Mouse (Mus musculus) hindbrain, embryonic 11.5 days (tissue): Measurements from ENCODE around the gene Ccr7. TPM values are rescaled to one million over a fixed set of nuclear protein-coding genes. Genes with fewer than 3 reads are reported as not detected.

ENCODE experiments used
- ATAC-seq: fragments of 200-750 bp; cut with Nextera tagmentation; 2 replicates; pipeline ENCODE4 v1.8.0; 2017; ENCODE audit warnings: mild to moderate bottlenecking, moderate TSS enrichment, moderate library complexity; ENCODE audit not compliant: low FRiP score
- DNase-seq: peaks from one replicate; pipeline ENCODE4 v3.0.0-alpha.2; 2015; ENCODE audit warnings: low spot score
- H3K27ac ChIP-seq: fragments of 300-500 bp; sonication (generic); 2 replicates; pipeline ENCODE4 v1.5.1; 2014; ENCODE audit warnings: mild to moderate bottlenecking, low read depth, low read length
- H3K27me3 ChIP-seq: fragments of 300-500 bp; sonication (generic); 2 replicates; pipeline ENCODE4 v1.6.1; 2014; ENCODE audit warnings: mild to moderate bottlenecking, low read length, moderate library complexity, mixed read lengths; ENCODE audit not compliant: control insufficient read depth, insufficient read depth
- H3K36me3 ChIP-seq: fragments of 300-500 bp; sonication (generic); 2 replicates; pipeline ENCODE4 v1.6.1; 2014; ENCODE audit warnings: mild to moderate bottlenecking, low read length, moderate library complexity, mixed read lengths; ENCODE audit not compliant: control insufficient read depth, insufficient read depth
- H3K4me1 ChIP-seq: fragments of 300-500 bp; sonication (generic); replicated peaks from 2 replicates; pipeline ENCODE4 v1.6.1; 2014; ENCODE audit warnings: low read length, mixed read lengths; ENCODE audit not compliant: control insufficient read depth, insufficient read depth
- H3K4me2 ChIP-seq: fragments of 300-500 bp; sonication (generic); replicated peaks from 2 replicates; pipeline ENCODE4 v1.6.1; 2014; ENCODE audit warnings: mild to moderate bottlenecking, low read depth, low read length
- H3K4me3 ChIP-seq: fragments of 300-500 bp; sonication (generic); 2 replicates; pipeline ENCODE4 v1.5.1; 2014; ENCODE audit warnings: low read depth, low read length
- H3K9ac ChIP-seq: fragments of 300-500 bp; sonication (generic); 2 replicates; pipeline ENCODE4 v1.6.1; 2014; ENCODE audit warnings: low read depth, low read length
- H3K9me3 ChIP-seq: fragments of 300-500 bp; sonication (generic); 2 replicates; pipeline ENCODE4 v1.6.1; 2016; ENCODE audit warnings: low read length; ENCODE audit not compliant: control insufficient read depth
- WGBS: fragments of 180-500 bp; shearing (Covaris S2); extraction: QIAGEN DNeasy Blood & Tissue Kit; methylation state at CpG from one replicate; pipeline ENCODE4 v1.1.7; 2014; 5-methylcytosine and 5-hydroxymethylcytosine counted together
- polyA plus RNA-seq: library from polyadenylated mRNA; unstranded; fragments of >200 nt; fragmentation: Nextera tagmentation; extraction: Ambion mirVana; gene quantifications from 2 replicates; pipeline ENCODE4 v1.2.1, GENCODE M21; 2014

The Ccr7 gene
- polyA plus RNA-seq, 1 experiment from 2014 or later = 0.17 TPM

GRCm38 (mm10) chr11:99162972-99163686 lies 8.3 kb upstream of the Ccr7 start:
- WGBS = 79% methylated on average over 10 of the region's 10 CpGs
- no peak for ATAC-seq
- no peak for DNase-seq
- Histone ChIP-seq H3K27ac (no peak overlapping the region), H3K4me3 (no peak overlapping the region), H3K27me3 (no peaks in the 10 kb centered on the region), H3K9me3 (no peaks in the 10 kb centered on the region), H3K9ac (no peak overlapping the region), H3K4me2 (no peak overlapping the region), H3K4me1 (no peaks in the 10 kb centered on the region), H3K36me3 (no peaks in the 10 kb centered on the region)

DNA sequence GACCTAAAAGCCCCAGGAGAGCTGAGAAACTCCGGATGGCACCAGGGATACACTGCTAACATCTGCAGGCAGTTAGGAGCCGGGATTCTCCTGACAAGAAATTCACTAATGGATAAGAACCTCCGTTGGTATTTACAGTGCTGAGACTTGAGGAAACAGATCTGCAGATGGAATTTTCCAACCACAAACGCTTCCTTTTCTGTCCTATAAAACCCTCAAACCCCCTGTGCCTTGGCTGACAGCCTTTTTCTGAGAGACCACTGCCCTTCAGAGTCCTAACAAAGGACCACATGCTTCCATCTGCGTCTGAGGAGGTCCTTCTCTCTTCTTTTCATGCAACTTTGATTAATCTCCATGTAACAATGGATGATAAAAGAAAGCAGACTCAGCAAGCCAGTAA lies 6.8 kb upstream of the Ccr7 start:
- 39% methylated on average over 5 of the region's 5 CpGs for WGBS
- DNase-seq (no peak), ATAC-seq (no peak)
- H3K4me1 ChIP-seq = no peaks in the 10 kb centered on the region
- no peak overlapping the region for H3K27ac ChIP-seq
- no peaks in the 10 kb centered on the region for H3K27me3 ChIP-seq
- no peak overlapping the region for H3K9ac ChIP-seq
- H3K4me2 ChIP-seq = no peak overlapping the region
- no peak overlapping the region for H3K4me3 ChIP-seq
- H3K36me3 ChIP-seq = no peaks in the 10 kb centered on the region
- H3K9me3 ChIP-seq = no peaks in the 10 kb centered on the region

DNA sequence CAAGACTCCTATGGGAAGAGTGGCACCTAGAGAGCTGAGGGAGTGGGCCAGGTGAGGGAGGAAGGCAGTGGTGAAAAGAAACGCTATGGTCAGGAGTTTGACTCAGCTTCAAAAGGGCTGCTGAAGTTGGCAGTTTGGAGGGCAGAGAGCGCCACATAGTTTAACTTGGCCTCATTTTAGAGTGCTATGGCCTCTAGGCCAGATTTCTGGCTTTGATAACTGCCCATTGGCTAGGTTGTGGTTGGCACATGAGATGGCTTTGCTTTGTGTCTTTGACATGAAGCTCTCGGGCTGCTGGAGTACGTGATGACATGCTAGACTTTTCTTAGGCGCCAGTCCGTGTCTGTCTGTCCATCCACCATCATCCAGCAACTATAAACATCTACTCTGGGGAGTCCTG lies 5.4 kb upstream of the Ccr7 start:
- Histone ChIP-seq H3K27me3 (no peaks in the 10 kb centered on the region), H3K4me3 (no peak overlapping the region), H3K36me3 (no peaks in the 10 kb centered on the region), H3K4me1 (no peaks in the 10 kb centered on the region), H3K9ac (no peak overlapping the region), H3K4me2 (no peak overlapping the region), H3K9me3 (no peaks in the 10 kb centered on the region), H3K27ac (no peak overlapping the region)
- ATAC-seq (no peak), DNase-seq (no peak)
- WGBS = 88% methylated on average over 6 of the region's 6 CpGs

DNA sequence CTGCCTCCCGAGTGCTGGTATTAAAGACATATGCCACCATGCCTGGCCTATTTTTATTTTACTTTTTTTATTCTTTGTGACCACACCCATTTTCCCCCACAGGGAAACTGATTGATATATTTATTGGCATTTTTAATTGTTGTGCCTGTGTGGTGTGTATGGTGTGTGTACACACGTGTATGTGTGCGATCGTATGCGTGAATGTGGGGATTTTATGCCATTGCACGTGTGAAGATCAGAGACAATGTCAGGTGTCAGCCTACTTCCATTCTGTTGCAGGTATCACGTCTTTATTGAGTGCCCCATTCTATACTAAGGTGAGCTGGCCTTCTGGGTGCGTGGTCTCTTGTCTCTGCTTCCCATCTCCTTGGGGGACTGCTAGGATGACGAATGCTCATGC lies 940 bp upstream of the Ccr7 start:
- Histone ChIP-seq H3K4me2 (no peak overlapping the region), H3K4me3 (no peak overlapping the region), H3K9ac (no peak overlapping the region), H3K4me1 (no peaks in the 10 kb centered on the region), H3K27ac (no peak overlapping the region), H3K36me3 (no peaks in the 10 kb centered on the region), H3K27me3 (no peaks in the 10 kb centered on the region), H3K9me3 (no peaks in the 10 kb centered on the region)
- DNase-seq (no peak), ATAC-seq (no peak)
- WGBS = 90% methylated on average over 9 of the region's 9 CpGs

- Histone ChIP-seq H3K4me3 (no peak overlapping the region), H3K4me2 (no peak overlapping the region), H3K4me1 (peaks cover 3% of the 10 kb centered on the region; the same call in 1 of the 2 replicates), H3K36me3 (no peaks in the 10 kb centered on the region), H3K27me3 (no peaks in the 10 kb centered on the region), H3K9me3 (no peaks in the 10 kb centered on the region), H3K27ac (no peak overlapping the region), H3K9ac (no peak overlapping the region)
- ATAC-seq (no peak), DNase-seq (no peak)
- WGBS = 74% methylated on average over 7 of the region's 7 CpGs
Measured at GRCm38 (mm10) chr11:99153767-99154753, 817 bp downstream of the Ccr7 start.

DNA sequence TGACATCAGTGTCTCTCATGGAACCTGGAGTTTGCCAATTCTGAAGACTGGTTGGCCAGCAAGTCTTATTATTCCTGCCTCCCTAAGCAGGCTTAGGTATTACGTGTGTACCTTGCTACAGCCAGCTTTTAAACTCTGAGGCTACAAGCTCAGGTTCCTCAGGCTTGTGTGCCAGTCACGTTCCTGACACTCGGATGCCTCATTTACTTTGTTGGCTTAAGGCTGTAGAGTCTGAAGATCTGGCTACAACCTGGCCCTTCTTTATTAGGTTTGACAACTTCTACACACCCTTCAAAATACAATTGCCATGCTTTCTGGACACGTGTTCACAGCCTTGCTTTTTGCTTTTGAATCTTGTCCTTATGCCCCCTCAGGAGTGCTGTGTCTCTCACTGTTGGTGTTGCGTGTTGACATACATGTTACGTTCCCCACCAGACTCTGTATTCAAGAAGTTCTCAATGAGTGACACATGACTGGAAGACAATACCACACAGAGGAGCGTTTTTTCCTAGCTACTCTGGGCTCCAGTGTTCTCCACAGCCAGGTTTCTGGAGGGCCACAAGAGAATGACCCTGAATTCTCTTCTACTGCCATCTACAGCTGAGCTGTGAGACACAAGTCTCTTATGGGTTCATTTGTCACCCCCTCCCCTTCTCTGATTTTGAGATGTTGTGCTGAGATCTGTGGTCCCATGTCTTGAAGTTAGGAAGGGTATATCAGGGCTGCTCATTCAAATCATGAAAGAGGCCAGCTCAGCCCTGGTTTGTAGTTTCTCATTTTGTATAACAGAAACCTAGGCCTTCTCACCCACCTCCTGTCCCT lies 2.3 kb downstream of the Ccr7 start:
- WGBS = 89% methylated on average over 7 of the region's 7 CpGs
- H3K9ac ChIP-seq = no peak overlapping the region
- H3K27me3 ChIP-seq = no peaks in the 10 kb centered on the region
- no peaks in the 10 kb centered on the region for H3K9me3 ChIP-seq
- H3K4me3 ChIP-seq = no peak overlapping the region
- no peaks in the 10 kb centered on the region for H3K36me3 ChIP-seq
- no peak overlapping the region for H3K4me2 ChIP-seq
- no peak overlapping the region for H3K27ac ChIP-seq
- DNase-seq = no peak
- no peak for ATAC-seq
- H3K4me1 ChIP-seq = peaks cover 13% of the 10 kb centered on the region

DNA sequence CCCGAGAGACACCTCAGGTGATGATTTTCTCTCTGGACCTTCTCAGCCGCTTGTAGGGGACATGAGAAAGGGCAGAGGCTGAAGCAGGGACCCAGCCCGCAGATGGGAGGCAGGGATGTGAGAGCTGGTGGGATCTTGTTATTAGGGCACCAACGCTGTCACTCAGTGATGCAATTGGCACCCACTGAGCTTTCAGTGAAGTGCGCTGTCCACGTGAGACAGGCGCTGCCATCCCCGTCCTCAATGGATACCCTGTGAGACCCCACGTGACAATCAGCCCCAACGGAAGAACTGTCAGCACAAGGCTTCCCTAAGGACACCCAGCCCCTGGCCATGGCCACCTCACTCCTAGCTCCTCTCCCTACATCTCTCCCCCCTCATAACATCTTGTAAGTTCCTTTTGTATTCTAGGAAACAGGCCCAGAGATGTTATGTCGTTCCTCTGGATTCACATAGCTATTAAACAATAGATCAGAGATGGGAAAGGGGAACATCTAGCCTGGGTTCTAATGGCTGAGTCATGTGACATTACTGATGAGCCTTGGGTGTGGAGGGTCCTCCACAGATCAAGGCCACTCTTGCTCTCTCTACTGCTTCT lies 3.4 kb downstream of the Ccr7 start:
- DNase-seq (no peak), ATAC-seq (no peak)
- Histone ChIP-seq H3K4me3 (no peak overlapping the region), H3K36me3 (no peaks in the 10 kb centered on the region), H3K9ac (no peak overlapping the region), H3K9me3 (no peaks in the 10 kb centered on the region), H3K4me1 (peaks cover 19% of the 10 kb centered on the region), H3K27ac (no peak overlapping the region), H3K27me3 (no peaks in the 10 kb centered on the region), H3K4me2 (no peak overlapping the region)
- 67% methylated on average over 11 of the region's 11 CpGs for WGBS

DNA sequence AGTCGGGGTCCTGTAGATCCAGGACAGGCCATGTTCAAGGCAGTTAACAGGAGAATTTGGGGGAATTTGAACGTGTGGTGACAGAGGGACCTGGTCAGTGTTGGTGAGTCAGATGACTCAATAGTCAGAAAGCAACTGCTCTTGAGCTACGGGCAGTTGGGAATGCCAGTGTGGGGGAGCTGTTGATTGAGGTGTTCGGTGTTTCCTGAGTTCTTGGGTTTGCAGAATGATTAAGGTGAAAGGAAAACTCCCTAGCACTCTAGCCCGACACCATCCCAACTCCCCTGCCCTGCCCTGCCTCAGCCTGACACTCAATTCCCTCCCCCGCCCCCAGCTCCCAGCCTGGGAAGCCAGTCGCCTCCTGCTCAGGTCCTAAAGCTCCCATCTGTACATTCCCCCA lies 4.0 kb downstream of the Ccr7 start:
- no peak for ATAC-seq
- Histone ChIP-seq H3K4me2 (no peak overlapping the region), H3K9me3 (no peaks in the 10 kb centered on the region), H3K4me3 (no peak overlapping the region), H3K4me1 (peaks cover 19% of the 10 kb centered on the region), H3K27me3 (no peaks in the 10 kb centered on the region), H3K36me3 (no peaks in the 10 kb centered on the region), H3K27ac (no peak overlapping the region), H3K9ac (no peak overlapping the region)
- WGBS = 65% methylated on average over 7 of the region's 7 CpGs
- no peak for DNase-seq
